Mouse (Mus musculus): Measurements from ENCODE around the gene Dap3.
"Not testable (repeated sequence)": the region's sequence is repeated elsewhere in the genome, so short reads cannot be mapped to it uniquely, and the experiment has no call there.

Gene Dap3

GRCm38 (mm10) chr3:88950576-88951326 lies at the start of gene Dap3, which contains the start of gene Ash1l:
TSS of gene Dap3 (minus strand) at chr3:88951181.
TSS of gene Ash1l (plus strand) at chr3:88950622.
- DNase-seq (ENCODE audit: low read depth, low spot score), result peak; percentile 78

- no peak for DNase-seq (ENCODE audit: low read depth, low spot score)
Observed at GRCm38 (mm10) chr3:88992793-88993192, 41.8 kb upstream of the Dap3 start.

GRCm38 (mm10) chr3:88983921-88984381 lies 33.0 kb upstream of the Dap3 start:
- DNase-seq (ENCODE audit: low read depth, low spot score), result no peak

- no peak for DNase-seq (ENCODE audit: low read depth, low spot score)
Observed at GRCm38 (mm10) chr3:88981206-88982010, 30.4 kb upstream of the Dap3 start.

GRCm38 (mm10) chr3:88975012-88975411 lies 24.0 kb upstream of the Dap3 start:
- DNase-seq (ENCODE audit: low read depth, low spot score), result no peak

- DNase-seq (ENCODE audit: low read depth, low spot score), result not testable (repeated sequence)
Observed at GRCm38 (mm10) chr3:88963211-88963610, 12.2 kb upstream of the Dap3 start.

- no peak for DNase-seq (ENCODE audit: low read depth, low spot score)
Observed at GRCm38 (mm10) chr3:88953736-88954135, 2.8 kb upstream of the Dap3 start.

GRCm38 (mm10) chr3:88953246-88953645 lies 2.3 kb upstream of the Dap3 start:
- no peak for DNase-seq (ENCODE audit: low read depth, low spot score)

GRCm38 (mm10) chr3:88951327-88951800 lies 383 bp upstream of the Dap3 start:
- no peak for DNase-seq (ENCODE audit: low read depth, low spot score)

GRCm38 (mm10) chr3:88949786-88950575 lies 1.0 kb downstream of the Dap3 start:
- peak; percentile 81 for DNase-seq (ENCODE audit: low read depth, low spot score)

- no peak for DNase-seq (ENCODE audit: low read depth, low spot score)
Observed at GRCm38 (mm10) chr3:88944109-88944508, 6.9 kb downstream of the Dap3 start.

GRCm38 (mm10) chr3:88942316-88942880 lies 8.6 kb downstream of the Dap3 start:
- no peak for DNase-seq (ENCODE audit: low read depth, low spot score)

GRCm38 (mm10) chr3:88939749-88940148 lies 11.2 kb downstream of the Dap3 start:
- peak; percentile 46 for DNase-seq (ENCODE audit: low read depth, low spot score)

GRCm38 (mm10) chr3:88939071-88939470 lies 11.9 kb downstream of the Dap3 start:
- DNase-seq (ENCODE audit: low read depth, low spot score), result no peak

GRCm38 (mm10) chr3:88929501-88929900 lies 21.5 kb downstream of the Dap3 start:
- DNase-seq (ENCODE audit: low read depth, low spot score), result no peak

- DNase-seq (ENCODE audit: low read depth, low spot score), result no peak
Observed at GRCm38 (mm10) chr3:88925651-88926050, 25.3 kb downstream of the Dap3 start.

GRCm38 (mm10) chr3:88923989-88924591 lies 26.9 kb downstream of the Dap3 start:
- no peak for DNase-seq (ENCODE audit: low read depth, low spot score)

GRCm38 (mm10) chr3:88921411-88921810 lies 29.6 kb downstream of the Dap3 start:
- DNase-seq (ENCODE audit: low read depth, low spot score), result no peak

- no peak for DNase-seq (ENCODE audit: low read depth, low spot score)
Observed at GRCm38 (mm10) chr3:88918981-88919380, 32.0 kb downstream of the Dap3 start.

GRCm38 (mm10) chr3:88914384-88914810 lies 36.6 kb downstream of the Dap3 start:
- no peak for DNase-seq (ENCODE audit: low read depth, low spot score)

Measured in retina, postnatal 7 days (tissue).